In genomic region chr5:122136508-122137408, GRCm38 (mm10) we compare ENCODE assay signal across 11 mouse cellular contexts. TPM values are rescaled to one million over a fixed set of nuclear protein-coding genes. Genes with fewer than 3 reads are reported as not detected.
DNase-seq lines count a peak whose midpoint lies in the region; ATAC-seq and TF ChIP-seq lines count a peak whose summit lies in the region.
"Had no signal": no experiment of that assay in that cellular context is flagged by ENCODE, and none has a peak within 500 bp of the region (broad histone marks: within the 10 kb centered on the region; RNA-seq: fewer than 3 reads in every experiment).

No protein-coding gene starts in this region.

- no peak overlapping the region for H3K4me3 ChIP-seq in midbrain, embryonic 11.5 days (ENCODE audit: low read depth, low read length)
- H3K4me3 ChIP-seq in midbrain, embryonic 14.5 days (replicated peaks; ENCODE audit: low read depth, low read length), result no peak overlapping the region
- H3K4me3 ChIP-seq in heart, embryonic 13.5 days, result no peak overlapping the region
- no peak overlapping the region for H3K4me3 ChIP-seq in liver, embryonic 16.5 days (ENCODE audit: low read depth, low read length)
- peak overlapping the region; percentile 60 for H3K4me3 ChIP-seq in testis, adult 2 months (ENCODE audit: control insufficient read depth, low read depth, low read length)
- no peak overlapping the region for H3K4me3 ChIP-seq in kidney, embryonic 15.5 days (replicated peaks)
- H3K4me3 ChIP-seq: embryonic facial prominence, embryonic 10.5 days had no signal

- peaks cover 4% of the 10 kb centered on the region; the same call in 1 of the 2 replicates for H3K27me3 ChIP-seq in midbrain, embryonic 11.5 days (ENCODE audit: control insufficient read depth, insufficient read depth, low read length)
- no peaks in the 10 kb centered on the region for H3K27me3 ChIP-seq in midbrain, embryonic 14.5 days (ENCODE audit: control insufficient read depth, insufficient read depth, low read length)
- H3K27me3 ChIP-seq in heart, embryonic 13.5 days (replicated peaks), result peaks cover 6% of the 10 kb centered on the region; the same call in 1 of the 2 replicates
- H3K27me3 ChIP-seq in liver, embryonic 16.5 days (ENCODE audit: control insufficient read depth, insufficient read depth, low read depth, low read length), result no peaks in the 10 kb centered on the region
- H3K27me3 ChIP-seq in testis, adult 2 months (ENCODE audit: control insufficient read depth, insufficient read depth, low read length), result no peaks in the 10 kb centered on the region
- H3K27me3 ChIP-seq in kidney, embryonic 15.5 days, result 0 out of 2 replicates have a peak, but pooled peaks cover 3% of the 10 kb centered on the region

- H3K9me3 ChIP-seq in midbrain, embryonic 11.5 days (ENCODE audit: control insufficient read depth, low read length), result no peaks in the 10 kb centered on the region
- no peaks in the 10 kb centered on the region for H3K9me3 ChIP-seq in midbrain, embryonic 14.5 days (ENCODE audit: control insufficient read depth, low read length)
- no peaks in the 10 kb centered on the region for H3K9me3 ChIP-seq in heart, embryonic 13.5 days
- no peaks in the 10 kb centered on the region for H3K9me3 ChIP-seq in liver, embryonic 16.5 days (replicated peaks; ENCODE audit: control insufficient read depth, low read length)
- no peaks in the 10 kb centered on the region for H3K9me3 ChIP-seq in kidney, embryonic 15.5 days (replicated peaks)
- H3K9me3 ChIP-seq: embryonic facial prominence, embryonic 10.5 days had no signal

- WGBS in midbrain, embryonic 11.5 days, result 89% methylated on average over 14 of the region's 14 CpGs
- WGBS in midbrain, embryonic 14.5 days, result 88% methylated on average over 14 of the region's 14 CpGs
- 21% methylated on average over 14 of the region's 14 CpGs for WGBS in heart, embryonic 13.5 days
- WGBS in liver, embryonic 16.5 days (ENCODE audit: insufficient replicate concordance), result 30% methylated on average over 14 of the region's 14 CpGs
- 66% methylated on average over 14 of the region's 14 CpGs for WGBS in kidney, embryonic 15.5 days

- no peak overlapping the region for H3K27ac ChIP-seq in midbrain, embryonic 11.5 days (ENCODE audit: low read depth, low read length)
- H3K27ac ChIP-seq in midbrain, embryonic 14.5 days (replicated peaks; ENCODE audit: low read depth, low read length), result no peak overlapping the region
- H3K27ac ChIP-seq in heart, embryonic 13.5 days (replicated peaks), result peak overlapping the region; percentile 81
- no peak overlapping the region for H3K27ac ChIP-seq in liver, embryonic 16.5 days (ENCODE audit: low read length)
- peak overlapping the region; percentile 57 for H3K27ac ChIP-seq in testis, adult 2 months (ENCODE audit: control insufficient read depth, insufficient read depth, low read depth, low read length)
- H3K27ac ChIP-seq in kidney, embryonic 15.5 days, result no peak overlapping the region
- H3K27ac ChIP-seq: embryonic facial prominence, embryonic 10.5 days had no signal

- TF ChIP-seq CTCF in testis, adult 2 months (IDR thresholded peaks at IDR 0.05; ENCODE audit: control insufficient read depth, insufficient read depth, insufficient replicate concordance, low read depth, low read length), result no peak

- no peak overlapping the region for H3K4me2 ChIP-seq in midbrain, embryonic 11.5 days
- no peak overlapping the region for H3K4me2 ChIP-seq in midbrain, embryonic 14.5 days (ENCODE audit: low read length)
- H3K4me2 ChIP-seq in heart, embryonic 13.5 days, result peak overlapping the region; percentile 14
- H3K4me2 ChIP-seq in liver, embryonic 16.5 days (ENCODE audit: low read depth, low read length), result 0 out of 2 replicates have a peak overlapping the region, but pooled peaks have one; percentile 9
- H3K4me2 ChIP-seq in kidney, embryonic 15.5 days, result no peak overlapping the region

- TF ChIP-seq POLR2A in testis, adult 2 months (IDR thresholded peaks at IDR 0.05; ENCODE audit: control insufficient read depth, low read depth, low read length), result no peak

- H3K4me1 ChIP-seq in midbrain, embryonic 11.5 days (ENCODE audit: control insufficient read depth, insufficient read depth, low read length), result peaks cover 3% of the 10 kb centered on the region; the same call in 1 of the 2 replicates
- peaks cover 4% of the 10 kb centered on the region; the same call in 1 of the 2 replicates for H3K4me1 ChIP-seq in midbrain, embryonic 14.5 days (ENCODE audit: control insufficient read depth, insufficient read depth, low read length)
- peaks cover 34% of the 10 kb centered on the region for H3K4me1 ChIP-seq in heart, embryonic 13.5 days
- peaks cover 30% of the 10 kb centered on the region for H3K4me1 ChIP-seq in liver, embryonic 16.5 days (ENCODE audit: control insufficient read depth, low read depth, low read length)
- peaks cover 18% of the 10 kb centered on the region for H3K4me1 ChIP-seq in testis, adult 2 months (ENCODE audit: control insufficient read depth, insufficient read depth, low read length)
- peaks cover 9% of the 10 kb centered on the region for H3K4me1 ChIP-seq in kidney, embryonic 15.5 days

- peak; percentile 72 for DNase-seq in midbrain, embryonic 11.5 days (ENCODE audit: low spot score, missing footprints)
- DNase-seq in midbrain, embryonic 14.5 days, result no peak
- no peak for DNase-seq in layer of hippocampus, adult 11-12 months (ENCODE audit: low spot score)
- no peak for DNase-seq in cerebellum, postnatal 4 days (ENCODE audit: low spot score in 2 of 2)
- DNase-seq: right cerebral cortex, postnatal 25 days had no signal

- no peak overlapping the region for H3K9ac ChIP-seq in midbrain, embryonic 11.5 days (ENCODE audit: low read length)
- no peak overlapping the region for H3K9ac ChIP-seq in midbrain, embryonic 14.5 days (replicated peaks; ENCODE audit: low read length)
- H3K9ac ChIP-seq in heart, embryonic 13.5 days, result peak overlapping the region; percentile 30
- H3K9ac ChIP-seq in liver, embryonic 16.5 days (ENCODE audit: low read depth, low read length), result no peak overlapping the region
- H3K9ac ChIP-seq in kidney, embryonic 15.5 days, result no peak overlapping the region

- no peak for ATAC-seq in midbrain, embryonic 11.5 days (ENCODE audit: low FRiP score)
- no peak for ATAC-seq in midbrain, embryonic 14.5 days (ENCODE audit: low FRiP score, low TSS enrichment)
- no peak for ATAC-seq in heart, embryonic 13.5 days (ENCODE audit: extremely low read depth, insufficient number of reproducible peaks, low FRiP score, low TSS enrichment)
- ATAC-seq in liver, embryonic 16.5 days (ENCODE audit: low read depth), result peak; percentile 53
- ATAC-seq in kidney, embryonic 15.5 days (replicated peaks; ENCODE audit: low FRiP score), result no peak
- ATAC-seq: midbrain, embryonic 16.5 days had no signal

- no peaks in the 10 kb centered on the region for H3K36me3 ChIP-seq in midbrain, embryonic 11.5 days (ENCODE audit: control insufficient read depth, insufficient read depth, low read length)
- H3K36me3 ChIP-seq in midbrain, embryonic 14.5 days (ENCODE audit: control insufficient read depth, insufficient read depth, low read length), result no peaks in the 10 kb centered on the region
- H3K36me3 ChIP-seq in heart, embryonic 13.5 days, result no peaks in the 10 kb centered on the region
- H3K36me3 ChIP-seq in liver, embryonic 16.5 days (ENCODE audit: control insufficient read depth, insufficient read depth), result no peaks in the 10 kb centered on the region
- no peaks in the 10 kb centered on the region for H3K36me3 ChIP-seq in testis, adult 2 months (ENCODE audit: control insufficient read depth, insufficient read depth, low read length)
- H3K36me3 ChIP-seq in kidney, embryonic 15.5 days, result no peaks in the 10 kb centered on the region
- H3K36me3 ChIP-seq: embryonic facial prominence, embryonic 10.5 days had no signal

RNA-seq across cellular contexts. Expression of gene Ccdc63, which starts 3.9 kb away (rescaled TPM):
- 0.03 TPM in 1 of 2 replicates, not detected in the other for polyA plus RNA-seq in midbrain, embryonic 11.5 days (2014; fragmentation: Nextera tagmentation; extraction: Ambion mirVana)
- not detected in 2 replicates for polyA plus RNA-seq in midbrain, embryonic 14.5 days (2014; fragmentation: Nextera tagmentation; extraction: Ambion mirVana)
- polyA plus RNA-seq in heart, embryonic 13.5 days (2015; fragmentation: Nextera tagmentation; extraction: Ambion mirVana), result 0.36 TPM in 1 of 2 replicates, not detected in the other
- polyA plus RNA-seq in liver, embryonic 16.5 days (2015; fragmentation: Nextera tagmentation; extraction: Ambion mirVana), result not detected in 2 replicates
- 288 and 313 TPM in 2 replicates for polyA plus RNA-seq in testis, adult 2 months (2012; rRNA removed)
- 0.19 TPM in 1 of 2 replicates, not detected in the other for polyA plus RNA-seq in kidney, embryonic 15.5 days (2015; fragmentation: Nextera tagmentation; extraction: Ambion mirVana)
- polyA plus RNA-seq: embryonic facial prominence, embryonic 10.5 days had no signal

RNA-seq across cellular contexts. Expression of gene Ppp1cc, which starts 21.3 kb away (rescaled TPM):
- polyA plus RNA-seq in midbrain, embryonic 11.5 days (2014; fragmentation: Nextera tagmentation; extraction: Ambion mirVana), result 311 and 338 TPM in 2 replicates
- 232 and 238 TPM in 2 replicates for polyA plus RNA-seq in midbrain, embryonic 14.5 days (2014; fragmentation: Nextera tagmentation; extraction: Ambion mirVana)
- polyA plus RNA-seq in heart, embryonic 13.5 days (2015; fragmentation: Nextera tagmentation; extraction: Ambion mirVana), result 190 and 219 TPM in 2 replicates
- polyA plus RNA-seq in liver, embryonic 16.5 days (2015; fragmentation: Nextera tagmentation; extraction: Ambion mirVana), result 109 and 114 TPM in 2 replicates
- 524 and 547 TPM in 2 replicates for polyA plus RNA-seq in testis, adult 2 months (2012; rRNA removed)
- 257 and 264 TPM in 2 replicates for polyA plus RNA-seq in kidney, embryonic 15.5 days (2015; fragmentation: Nextera tagmentation; extraction: Ambion mirVana)

RNA-seq across cellular contexts. Expression of gene Myl2, which starts 36.0 kb away (rescaled TPM):
- polyA plus RNA-seq in midbrain, embryonic 11.5 days (2014; fragmentation: Nextera tagmentation; extraction: Ambion mirVana), result 0.29 TPM in 1 of 2 replicates, not detected in the other
- polyA plus RNA-seq in midbrain, embryonic 14.5 days (2014; fragmentation: Nextera tagmentation; extraction: Ambion mirVana), result 1.9 and 3.0 TPM in 2 replicates
- polyA plus RNA-seq in heart, embryonic 13.5 days (2015; fragmentation: Nextera tagmentation; extraction: Ambion mirVana), result 7,724 and 9,145 TPM in 2 replicates
- polyA plus RNA-seq in liver, embryonic 16.5 days (2015; fragmentation: Nextera tagmentation; extraction: Ambion mirVana), result 1.9 and 2.3 TPM in 2 replicates
- polyA plus RNA-seq in testis, adult 2 months (2012; rRNA removed), result 1.4 and 1.5 TPM in 2 replicates
- 0.78 and 2.3 TPM in 2 replicates for polyA plus RNA-seq in kidney, embryonic 15.5 days (2015; fragmentation: Nextera tagmentation; extraction: Ambion mirVana)
- polyA plus RNA-seq: embryonic facial prominence, embryonic 10.5 days had no signal

Comparison
In these comparisons a context has a peak if more than half of its experiments do, and no peak if none do; other contexts are left out.
1. H3K27ac ChIP-seq: peak in heart, embryonic 13.5 days (single experiment) and testis, adult 2 months (single experiment); none in midbrain, embryonic 11.5 days (single experiment), midbrain, embryonic 14.5 days (single experiment), liver, embryonic 16.5 days (single experiment) and kidney, embryonic 15.5 days (single experiment).
2. H3K4me2 ChIP-seq: peak in heart, embryonic 13.5 days (single experiment) and liver, embryonic 16.5 days (single experiment); none in midbrain, embryonic 11.5 days (single experiment), midbrain, embryonic 14.5 days (single experiment) and kidney, embryonic 15.5 days (single experiment).
3. RNA of gene Ccdc63, which starts 3.9 kb away (polyA plus RNA-seq): 288 to 313 TPM in testis, adult 2 months; not detected in midbrain, embryonic 14.5 days, 0.36 TPM in heart, embryonic 13.5 days, 0.19 TPM in kidney, embryonic 15.5 days, 0.03 TPM in midbrain, embryonic 11.5 days and not detected in liver, embryonic 16.5 days; every median in the first group is over 100 times any median in the second.
4. RNA of gene Myl2, which starts 36.0 kb away (polyA plus RNA-seq): 7,724 to 9,145 TPM in heart, embryonic 13.5 days; 1.9 to 3.0 TPM in midbrain, embryonic 14.5 days, 1.9 to 2.3 TPM in liver, embryonic 16.5 days, 1.4 to 1.5 TPM in testis, adult 2 months, 0.78 to 2.3 TPM in kidney, embryonic 15.5 days and 0.29 TPM in midbrain, embryonic 11.5 days; every median in the first group is over 1,000 times any median in the second.